Mouse (Mus musculus) heart, postnatal 14 days (tissue): ENCODE measurements around the gene Gramd2. TPM values are rescaled to one million over a fixed set of nuclear protein-coding genes. Genes with fewer than 3 reads are reported as not detected.

Experiments
- DNase-seq, 2 experiments: peaks; one replicate each; pipeline ENCODE4 v3.0.0; 2021 to 2022
- intact Hi-C: fragments of 180-260 bp; cut with DNase I; formaldehyde crosslinking; loops from one replicate; pipeline ENCODE4 v1.15.1; 2025
- total RNA-seq, 2 experiments: library from RNA; stranded (reverse); gene quantifications; 2 replicates each; pipeline ENCODE4 v1.2.3; 2021

Gramd2 gene
- total RNA-seq, 2 experiments from 2014 or later, result 0.05 to 0.19 TPM

DNA sequence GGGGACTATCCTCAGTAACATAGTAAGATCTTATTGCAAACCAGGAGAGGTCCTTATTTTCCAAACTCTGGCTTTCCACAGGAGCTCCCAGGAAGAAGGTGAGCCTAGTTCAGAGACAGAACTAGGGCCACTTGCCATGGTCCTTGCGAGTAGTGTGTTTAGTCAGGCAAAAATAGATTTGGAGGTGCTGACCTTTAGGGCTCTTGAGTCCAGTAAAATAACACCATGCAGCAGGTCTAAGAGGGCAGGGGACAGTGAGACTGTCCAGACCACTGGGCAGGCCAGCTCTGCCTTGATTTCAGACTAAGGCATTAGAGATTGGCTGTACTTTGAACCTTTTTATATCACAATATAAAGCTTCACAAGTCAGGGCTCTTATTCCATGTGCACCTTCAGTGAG is 13.1 kb upstream of the Gramd2 start:
- DNase-seq, result no peak
- intact Hi-C loops, result no loop called here

DNA sequence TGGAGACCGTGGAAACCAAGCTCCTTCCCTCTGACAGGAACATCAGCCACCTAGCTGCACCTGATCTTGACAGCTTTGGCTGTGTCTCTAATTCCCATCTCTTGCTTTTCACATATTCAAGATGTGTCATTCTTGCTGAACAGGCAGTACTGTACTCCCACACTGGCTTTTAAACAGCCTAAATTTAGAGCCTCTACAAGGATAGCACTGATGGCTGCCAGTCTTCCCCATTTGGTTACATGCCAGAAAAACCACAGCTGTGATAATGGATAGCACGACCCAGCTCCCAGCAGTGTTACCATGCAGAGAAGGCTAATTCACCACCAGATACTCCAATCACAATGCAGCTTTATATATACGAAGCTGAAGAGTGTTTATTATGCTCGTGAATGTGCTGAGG is 12.7 kb upstream of the Gramd2 start:
- DNase-seq, result peak in 1 of 2 experiments; percentile 54
- intact Hi-C loops, result no loop called here

DNA sequence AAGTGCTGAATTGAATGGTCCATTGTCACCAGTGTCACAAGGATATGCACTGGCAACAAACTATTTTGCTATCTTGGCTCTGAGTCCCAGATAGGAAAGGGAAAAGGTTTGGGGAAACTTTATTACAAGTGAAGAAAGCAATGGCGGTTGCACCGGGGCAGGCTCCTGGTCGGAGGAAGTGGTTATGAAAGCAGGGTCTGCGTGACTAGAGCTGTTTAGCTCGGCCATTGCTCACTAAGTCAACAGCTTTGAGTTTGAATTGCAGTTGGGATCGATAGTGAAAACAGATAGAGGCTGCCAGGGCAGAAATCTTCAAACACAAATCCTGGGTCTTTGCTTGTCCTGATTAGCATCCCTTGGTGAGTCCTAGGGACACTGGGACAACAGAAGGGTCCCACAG is 12.0 kb upstream of the Gramd2 start:
- intact Hi-C loops, result no loop called here

GRCm38 (mm10) chr9:59668473-59668872 is 11.5 kb upstream of the Gramd2 start:
- no peak for DNase-seq
- intact Hi-C loops, result no loop called here

More for the DNA sequence above, 12.0 kb upstream of the Gramd2 start:
- DNase-seq, result no peak

- intact Hi-C loops, result no loop called here
- no peak for DNase-seq
Measured at GRCm38 (mm10) chr9:59669172-59669571, 10.8 kb upstream of the Gramd2 start.

DNA sequence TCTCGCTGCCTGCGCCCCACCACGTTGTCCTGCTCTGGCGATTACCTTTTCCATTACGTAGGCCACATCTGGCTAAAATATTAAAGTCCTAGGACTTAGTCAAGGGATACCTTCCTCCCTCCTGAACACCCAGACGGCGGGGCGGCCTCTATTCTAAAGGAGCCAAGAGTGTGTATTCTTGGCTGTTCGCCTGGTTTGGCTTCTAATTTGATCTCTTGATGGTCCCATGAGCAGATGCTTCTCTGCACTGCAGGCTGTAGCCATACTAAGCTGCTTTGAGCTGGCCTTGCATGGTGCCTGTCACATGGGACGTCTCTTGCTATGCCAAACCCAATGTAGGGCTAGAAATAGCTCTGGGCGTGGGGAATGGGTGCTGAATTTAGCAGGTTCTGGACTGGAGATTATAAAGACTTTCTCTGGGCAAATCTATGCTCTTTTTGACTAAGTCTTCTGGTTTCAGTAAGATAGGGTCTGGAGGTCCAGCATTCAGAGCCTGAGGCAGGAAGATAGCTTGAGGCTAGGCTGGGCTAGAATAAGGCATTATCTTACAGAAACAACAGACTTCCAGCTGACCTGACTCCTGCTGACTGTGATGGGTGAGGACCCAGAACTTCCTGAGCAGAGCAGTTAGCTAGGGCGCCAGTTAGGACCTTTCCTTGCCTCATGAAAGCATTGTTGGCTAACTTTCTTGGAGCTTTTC is 7.6 kb upstream of the Gramd2 start:
- DNase-seq, result peak; percentile 55 to 68
- intact Hi-C loops, result loop anchor here (5.0 kb wide), 1 partner anchor 105 kb away; no protein-coding TSS in a partner anchor

- no peak for DNase-seq
- intact Hi-C loops, result loop anchor here (5.0 kb wide), 1 partner anchor 106 kb away; no protein-coding TSS in a partner anchor
Measured at GRCm38 (mm10) chr9:59673427-59673826, 6.5 kb upstream of the Gramd2 start.

- intact Hi-C loops, result loop anchor here (5.0 kb wide), 1 partner anchor 33 kb away; no protein-coding TSS in a partner anchor
- peak in 1 of 2 experiments; percentile 57 for DNase-seq
Measured at GRCm38 (mm10) chr9:59675598-59675997, 4.3 kb upstream of the Gramd2 start.

DNA sequence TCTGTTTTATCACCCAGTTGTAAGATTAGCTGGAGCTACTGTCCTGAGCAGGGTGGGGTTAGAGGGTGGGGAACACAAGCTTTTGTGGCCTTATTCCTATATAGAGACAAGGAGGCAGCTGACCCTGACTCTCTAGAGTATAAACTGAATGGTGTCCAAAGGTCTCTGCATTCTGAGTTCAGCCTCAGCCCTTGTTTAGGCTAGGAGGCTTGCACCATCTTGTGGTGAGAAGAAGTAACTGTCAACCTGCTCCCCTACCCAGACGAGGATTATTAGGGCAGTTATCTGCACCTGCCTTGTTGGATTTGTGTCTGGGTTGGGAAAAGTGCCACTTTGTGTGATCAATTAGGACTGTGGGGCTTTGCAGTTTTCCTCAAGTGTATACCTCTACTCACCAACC is 1.6 kb upstream of the Gramd2 start:
- intact Hi-C loops, result loop anchor here (2.0 to 5.0 kb wide), 2 partner anchors 22 to 36 kb away; partner anchors contain the start of gene Pkm
- DNase-seq, result peak in 1 of 2 experiments; percentile 58

- intact Hi-C loops, result no loop called here
- no peak for DNase-seq
Measured at GRCm38 (mm10) chr9:59680534-59680875, 561 bp downstream of the Gramd2 start.

DNA sequence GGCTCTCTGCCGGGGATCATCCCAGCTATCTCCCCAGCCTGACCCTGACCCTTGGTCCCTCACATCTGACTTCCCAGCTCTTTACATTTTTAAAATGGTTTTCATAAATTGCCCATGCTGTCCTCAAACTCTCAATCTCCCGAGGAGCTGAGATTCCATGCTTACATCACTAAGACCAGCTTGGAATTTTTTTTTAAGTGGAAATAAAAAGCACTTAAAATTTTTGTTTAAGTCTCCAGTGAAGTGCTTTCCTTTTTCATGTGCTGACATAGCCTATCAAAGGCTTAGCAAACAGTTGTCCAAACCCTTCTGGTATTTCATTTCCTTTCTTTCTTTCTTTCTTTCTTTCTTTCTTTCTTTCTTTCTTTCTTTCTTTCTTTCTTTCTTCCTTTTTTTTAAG is 4.1 kb downstream of the Gramd2 start:
- intact Hi-C loops, result no loop called here
- no peak for DNase-seq

GRCm38 (mm10) chr9:59687416-59688046 is 7.6 kb downstream of the Gramd2 start:
- intact Hi-C loops, result no loop called here
- DNase-seq, result no peak

GRCm38 (mm10) chr9:59691635-59692094 is 11.7 kb downstream of the Gramd2 start:
- peak; percentile 84 to 90 for DNase-seq
- intact Hi-C loops, result no loop called here

GRCm38 (mm10) chr9:59692145-59692544 is 12.2 kb downstream of the Gramd2 start:
- peak in 1 of 2 experiments; percentile 42 for DNase-seq
- intact Hi-C loops, result no loop called here

GRCm38 (mm10) chr9:59694571-59695450 is 14.9 kb downstream of the Gramd2 start:
- DNase-seq, result no peak
- intact Hi-C loops, result no loop called here

DNA sequence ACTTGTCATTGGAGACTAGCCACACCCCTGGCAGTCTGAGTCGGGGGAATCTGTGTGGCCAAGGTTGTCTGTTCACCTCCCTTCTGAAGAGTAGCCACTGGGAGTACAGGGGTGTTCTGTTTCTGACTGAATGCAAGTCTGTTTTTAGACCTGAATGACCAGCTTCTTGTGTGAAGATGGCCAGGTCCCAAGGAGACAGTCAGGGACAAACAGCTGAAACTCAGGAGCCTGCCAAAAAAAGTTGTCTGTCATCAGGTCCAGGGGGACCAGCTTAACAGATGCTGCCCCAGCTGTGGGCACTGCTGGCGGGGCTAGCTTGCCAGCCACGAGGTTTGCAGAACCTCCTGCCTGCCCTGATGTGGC is 15.5 kb downstream of the Gramd2 start:
- intact Hi-C loops, result no loop called here
- DNase-seq, result peak in 1 of 2 experiments; percentile 24

DNA sequence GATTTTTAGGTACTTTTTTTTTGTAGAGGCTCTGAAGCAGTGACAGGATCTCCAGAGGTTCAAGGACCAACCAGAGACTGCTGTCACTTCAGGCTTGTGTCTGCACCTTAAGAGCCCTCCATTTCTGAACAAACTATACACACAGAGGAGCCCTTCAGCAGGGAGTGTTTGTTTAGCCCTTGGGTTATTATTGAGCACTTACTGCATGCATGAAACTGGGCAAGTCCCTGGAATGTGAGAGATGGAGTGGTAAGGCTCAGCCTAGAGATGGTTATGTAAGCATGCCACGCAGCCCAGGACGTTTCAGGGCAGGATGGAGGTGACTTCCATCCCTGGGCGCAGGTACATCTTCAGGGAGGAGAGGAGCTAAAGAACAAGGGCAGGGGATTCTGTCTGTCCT is 16.4 kb downstream of the Gramd2 start:
- intact Hi-C loops, result no loop called here
- DNase-seq, result no peak

DNA sequence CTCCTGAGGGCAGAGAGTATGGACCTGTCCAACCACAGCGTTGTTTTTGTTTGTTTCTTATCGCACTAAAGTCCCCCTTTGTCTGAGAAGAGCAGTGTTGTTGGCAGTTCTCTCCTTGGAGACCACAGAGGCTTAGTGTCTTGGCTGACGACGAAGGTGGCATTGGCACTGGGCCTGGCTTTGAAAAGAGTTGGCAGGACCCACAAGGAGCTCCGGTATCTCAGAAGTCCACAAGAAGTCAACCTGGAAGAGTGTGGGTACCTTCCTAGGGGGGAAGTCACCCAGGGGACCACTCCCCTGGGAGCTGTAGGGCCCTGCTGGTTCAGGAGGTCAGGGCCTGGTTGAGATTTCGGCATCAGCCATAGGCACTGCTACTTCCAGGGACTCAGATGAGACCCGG is 21.1 kb downstream of the Gramd2 start:
- intact Hi-C loops, result no loop called here
- no peak for DNase-seq

GRCm38 (mm10) chr9:59703099-59703498 is 23.2 kb downstream of the Gramd2 start:
- intact Hi-C loops, result no loop called here
- DNase-seq, result no peak

DNA sequence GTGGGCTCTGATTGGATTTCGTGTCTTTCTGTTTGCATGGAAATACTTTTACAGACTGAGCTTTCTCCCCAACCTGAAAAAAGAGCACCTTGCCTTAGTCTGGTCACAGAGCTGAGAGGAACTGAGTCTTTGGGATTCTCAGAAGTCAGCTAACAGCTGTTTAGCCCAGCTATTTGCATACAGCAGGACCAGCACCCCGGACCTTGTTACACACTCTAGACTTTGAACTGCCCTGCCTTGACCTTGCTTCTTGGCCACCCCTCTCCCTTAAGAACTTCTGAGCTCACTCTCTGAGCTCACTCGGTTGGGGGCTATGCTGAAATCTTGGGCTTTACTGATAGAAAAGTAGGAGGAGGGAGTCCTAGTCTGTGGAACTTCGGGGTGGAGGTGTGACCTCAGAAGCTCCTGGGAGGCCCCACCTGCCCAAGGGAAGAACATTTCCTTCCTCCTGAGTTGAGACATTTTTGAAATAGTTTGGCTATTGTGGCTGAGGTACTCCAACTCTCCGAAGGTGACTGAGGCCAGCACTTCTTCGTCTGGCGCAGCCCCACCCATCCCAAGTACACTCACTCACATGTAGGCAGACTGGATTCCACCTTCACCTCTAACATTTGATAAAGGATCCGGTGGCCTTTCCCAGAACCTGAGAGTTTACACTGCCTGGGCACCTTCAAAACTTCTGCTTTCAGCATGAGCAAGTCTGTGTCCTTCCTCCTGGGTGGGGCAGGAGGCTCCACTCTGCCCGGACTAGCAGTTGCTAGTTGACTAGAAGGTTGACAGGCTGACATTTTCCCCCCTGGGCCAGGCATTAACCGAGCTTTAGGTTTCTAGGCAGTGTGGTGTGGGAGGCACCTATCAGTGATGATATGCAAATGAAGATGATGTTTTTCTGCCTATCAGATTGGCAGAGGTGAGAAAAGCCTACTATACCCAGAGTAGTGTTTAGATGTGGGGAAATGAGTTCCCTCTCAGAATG is 27.2 kb downstream of the Gramd2 start:
- intact Hi-C loops, result no loop called here
- no peak for DNase-seq
